8 mouse cellular contexts compared by ENCODE assay signal in the genomic region with DNA sequence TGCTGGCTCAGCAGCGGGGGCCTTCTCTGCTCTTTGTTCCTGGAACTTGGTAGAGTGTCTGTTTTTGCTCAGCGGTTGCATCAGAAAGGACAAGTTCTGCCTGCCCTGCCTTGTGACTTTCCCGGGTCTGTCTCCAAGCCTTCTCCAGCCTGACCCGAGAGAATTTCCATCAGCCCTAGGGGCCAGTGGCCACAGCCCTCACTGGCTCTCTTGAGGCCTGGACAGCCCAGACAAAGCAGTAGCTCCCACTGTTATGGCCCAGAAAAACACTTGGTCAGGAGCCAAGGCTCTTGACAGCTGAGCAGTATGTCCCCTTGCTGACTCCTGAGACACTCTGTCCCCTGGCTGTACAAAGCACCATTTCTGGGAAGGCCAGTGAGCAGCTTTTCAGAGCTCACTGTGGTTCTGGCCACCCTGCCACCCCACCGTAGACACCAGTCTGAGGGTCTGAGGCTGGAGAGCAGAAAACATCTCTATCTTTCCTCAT. TPM values are rescaled to one million over a fixed set of nuclear protein-coding genes. Genes with fewer than 3 reads are reported as not detected.
DNase-seq lines count a peak whose midpoint lies in the region; ATAC-seq lines count a peak whose summit lies in the region.

A gene (plus strand): TSS at position 437 of the 487 bp plus-strand sequence.

- no peaks in the 10 kb centered on the region for H3K9me3 ChIP-seq in intestine, embryonic 15.5 days
- no peaks in the 10 kb centered on the region for H3K9me3 ChIP-seq in midbrain, embryonic 10.5 days (replicated peaks)

- peak; percentile 52 for DNase-seq in ovary, postnatal 36 days (ENCODE audit: low spot score)
- no peak for DNase-seq in ovary, postnatal 14 days (ENCODE audit: low spot score)
- DNase-seq in cerebellum, postnatal 10 days: peak; percentile 76 to 78
- peak; percentile 88 for DNase-seq in gastrocnemius, postnatal 25 days
- DNase-seq in left cerebral cortex, adult 9 months (ENCODE audit: low spot score in 2 of 2): peak; percentile 61 to 79
- DNase-seq in midbrain, embryonic 10.5 days (ENCODE audit: low spot score): no peak
- DNase-seq in B cell, adult 2 months: no peak

- H3K4me1 ChIP-seq in intestine, embryonic 15.5 days (replicated peaks): peaks cover 40% of the 10 kb centered on the region
- peaks cover 27% of the 10 kb centered on the region for H3K4me1 ChIP-seq in midbrain, embryonic 10.5 days

- no peak for ATAC-seq in intestine, embryonic 15.5 days

- 42% methylated on average over 5 of the region's 5 CpGs for WGBS in intestine, embryonic 15.5 days
- WGBS in midbrain, embryonic 10.5 days: 38% methylated on average over 5 of the region's 5 CpGs

- H3K27ac ChIP-seq in intestine, embryonic 15.5 days: peak within 1 kb of the TSS; percentile 91
- H3K27ac ChIP-seq in midbrain, embryonic 10.5 days (replicated peaks): peak within 1 kb of the TSS; percentile 77

- H3K4me3 ChIP-seq in intestine, embryonic 15.5 days (replicated peaks): peak within 1 kb of the TSS; percentile 12; the same call in 1 of the 2 replicates
- H3K4me3 ChIP-seq in midbrain, embryonic 10.5 days: no peak within 1 kb of the TSS

- H3K36me3 ChIP-seq in intestine, embryonic 15.5 days: peaks cover 17% of the 10 kb centered on the region
- peaks cover 50% of the 10 kb centered on the region for H3K36me3 ChIP-seq in midbrain, embryonic 10.5 days

- no peaks in the 10 kb centered on the region for H3K27me3 ChIP-seq in intestine, embryonic 15.5 days (replicated peaks)
- H3K27me3 ChIP-seq in midbrain, embryonic 10.5 days (ENCODE audit: low read depth, poor library complexity, severe bottlenecking): no peaks in the 10 kb centered on the region

- peak within 1 kb of the TSS; percentile 42 for H3K4me2 ChIP-seq in intestine, embryonic 15.5 days (replicated peaks)

- peak within 1 kb of the TSS; percentile 20 for H3K9ac ChIP-seq in intestine, embryonic 15.5 days

RNA-seq across cellular contexts. Expression of the gene that starts here (rescaled TPM):
- total RNA-seq in gastrocnemius, postnatal 25 days (2021): 10 to 100 TPM in 1 of 2 experiments, 1 to 10 TPM in 1; 8.4 to 19.5 TPM
- 9.8 and 11.5 TPM in 2 replicates for polyA plus RNA-seq in intestine, embryonic 15.5 days (2015; fragmentation: Nextera tagmentation; extraction: Ambion mirVana)
- polyA plus RNA-seq in midbrain, embryonic 10.5 days (2016; fragmentation: Nextera tagmentation; extraction: Ambion mirVana): 2.7 and 4.7 TPM in 2 replicates

Comparison
In these comparisons a context has a peak if more than half of its experiments do, and no peak if none do; other contexts are left out.
1. DNase-seq: peak in ovary, postnatal 36 days (single experiment), cerebellum, postnatal 10 days (2 of 2), gastrocnemius, postnatal 25 days (single experiment) and left cerebral cortex, adult 9 months (2 of 2); none in ovary, postnatal 14 days (single experiment), midbrain, embryonic 10.5 days (single experiment) and B cell, adult 2 months (0 of 2).